Mouse (Mus musculus) heart, adult 2 months (tissue): ENCODE results near the gene Ano9. TPM values are rescaled to one million over a fixed set of nuclear protein-coding genes. Genes with fewer than 3 reads are reported as not detected.

Experiments
- DNase-seq, 2 experiments: peaks; one replicate each; pipeline ENCODE4 v3.0.0; 2021
- H3K27ac ChIP-seq: fragments of 200-600 bp; 2 replicates; pipeline ENCODE4 v1.8.1; 2022
- H3K27me3 ChIP-seq: fragments of 200-500 bp; 2 replicates; pipeline ENCODE4 v1.6.1; 2012; ENCODE audit warnings: mild to moderate bottlenecking, low read length, inconsistent platforms, mixed read lengths; ENCODE audit not compliant: control insufficient read depth, insufficient read depth
- H3K36me3 ChIP-seq: fragments of 200-500 bp; 2 replicates; pipeline ENCODE4 v1.6.1; 2012; ENCODE audit warnings: low read length, inconsistent platforms; ENCODE audit not compliant: control insufficient read depth, insufficient read depth
- H3K4me1 ChIP-seq: fragments of 200-500 bp; 2 replicates; pipeline ENCODE4 v1.6.1; 2011; ENCODE audit warnings: low read length; ENCODE audit not compliant: control insufficient read depth, insufficient read depth
- H3K4me3 ChIP-seq: fragments of 200-600 bp; 2 replicates; pipeline ENCODE4 v1.8.1; 2022
- H3K79me2 ChIP-seq: fragments of 200-500 bp; replicated peaks from 2 replicates; pipeline ENCODE4 v1.6.1; 2012; ENCODE audit warnings: mild to moderate bottlenecking, inconsistent platforms, low read length, moderate library complexity, mixed read lengths; ENCODE audit not compliant: control insufficient read depth, insufficient read depth
- H3K9ac ChIP-seq: fragments of 200-500 bp; 2 replicates; pipeline ENCODE4 v1.6.1; 2012; ENCODE audit warnings: low read depth, mild to moderate bottlenecking, control low read depth, inconsistent platforms, low read length, mixed read lengths
- CTCF ChIP-seq: fragments of 200-600 bp; IDR thresholded peaks from 2 replicates; pipeline ENCODE4 v1.8.1; 2022; ENCODE audit warnings: antibody characterized with exemption, mild to moderate bottlenecking, moderate library complexity
- EP300 ChIP-seq: fragments of 200-500 bp; IDR thresholded peaks from 2 replicates; pipeline ENCODE4 v1.6.1; 2011; ENCODE audit warnings: low read depth, low read length, control low read depth; ENCODE audit not compliant: insufficient read depth
- POLR2A ChIP-seq: fragments of 200-500 bp; IDR thresholded peaks from 2 replicates; pipeline ENCODE4 v1.6.1; 2011; ENCODE audit warnings: mild to moderate bottlenecking, low read depth, low read length, control low read depth; ENCODE audit not compliant: insufficient read depth
- WGBS: fragments of 180-500 bp; shearing (Covaris S2); methylation state at CpG from one replicate; pipeline ENCODE4 v1.1.7; 2018; 5-methylcytosine and 5-hydroxymethylcytosine counted together
- intact Hi-C: fragments of 180-260 bp; cut with DNase I; formaldehyde crosslinking; loops from one replicate; pipeline ENCODE4 v1.15.1; 2025
- polyA plus RNA-seq: library from polyadenylated mRNA; depleted of rRNA; stranded (reverse); fragments of >200 nt; gene quantifications from 2 replicates; pipeline ENCODE4 v1.2.3, GENCODE M21; 2012
- total RNA-seq, 2 experiments: library from RNA; stranded (reverse); gene quantifications; 2 replicates each; pipeline ENCODE4 v1.2.3; 2021

Gene Ano9
- total and polyA plus RNA-seq, 3 experiments, result 0.39 to 0.53 TPM; not detected in 1

DNA sequence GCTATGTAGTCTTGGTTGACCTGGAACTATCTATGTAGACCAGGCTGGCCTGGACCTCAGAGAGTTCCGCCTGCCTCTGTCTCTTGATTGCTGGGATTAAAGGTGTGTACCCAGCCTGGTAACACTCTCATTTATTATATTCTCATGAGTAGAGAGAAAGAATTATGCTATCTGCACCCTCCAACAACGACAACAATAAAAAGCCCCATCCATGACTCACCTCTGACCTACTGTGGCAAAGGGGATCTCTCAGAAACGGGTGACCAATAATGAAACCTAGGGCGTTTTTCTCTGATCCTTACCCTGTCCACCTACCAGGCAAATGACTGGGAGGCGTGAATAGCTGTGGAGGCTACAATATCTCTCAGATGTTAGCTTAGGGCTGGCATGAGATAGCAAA, 20.4 kb downstream of the Ano9 start:
- WGBS, result 82% methylated on average over 5 of the region's 5 CpGs
- intact Hi-C loops, result no loop called here
- Histone ChIP-seq H3K36me3 (no peaks in the 10 kb centered on the region), H3K27me3 (no peaks in the 10 kb centered on the region), H3K4me3 (no peak overlapping the region), H3K79me2 (no peaks in the 10 kb centered on the region), H3K27ac (peak overlapping the region; percentile 55), H3K4me1 (peaks cover 10% of the 10 kb centered on the region), H3K9ac (no peak overlapping the region)
- no peak for DNase-seq
- TF ChIP-seq POLR2A, result no peak
- no peak for TF ChIP-seq CTCF
- no peak for TF ChIP-seq EP300

GRCm38 (mm10) chr7:141096649-141097056, 21.0 kb downstream of the Ano9 start:
- Histone ChIP-seq H3K4me1 (peaks cover 10% of the 10 kb centered on the region), H3K4me3 (peak overlapping the region; percentile 42), H3K27ac (peak overlapping the region; percentile 69), H3K79me2 (no peaks in the 10 kb centered on the region), H3K36me3 (no peaks in the 10 kb centered on the region), H3K27me3 (no peaks in the 10 kb centered on the region), H3K9ac (peak overlapping the region; percentile 70)
- 33% methylated on average over 6 of the region's 6 CpGs for WGBS
- TF ChIP-seq POLR2A (peak; percentile 79), EP300 (peak; percentile 45; the same call in 1 of the 2 replicates), CTCF (peak; percentile 54)
- intact Hi-C loops, result loop anchor here (1.0 kb wide), 1 partner anchor 26 kb away; the partner anchor contains the start of gene Ptdss2
- peak; percentile 81 to 89 for DNase-seq

DNA sequence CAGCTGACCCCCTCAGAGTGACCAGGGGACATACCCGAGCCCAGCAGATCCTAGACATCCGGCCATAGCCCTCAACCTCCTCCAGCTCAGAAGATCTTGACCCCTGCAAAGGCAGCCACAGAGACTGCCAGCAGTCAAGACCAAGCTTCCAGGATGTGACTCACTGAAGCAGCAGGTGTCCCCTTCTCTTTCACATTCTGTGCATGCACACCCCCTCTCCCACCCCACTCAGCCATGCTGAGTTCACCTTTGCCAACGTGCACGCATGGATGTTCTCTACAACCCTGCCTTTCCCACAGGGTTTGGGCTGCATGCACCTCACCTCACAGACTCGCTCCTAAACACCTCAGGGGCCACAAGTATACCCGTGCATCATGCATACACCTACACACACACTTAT, 21.6 kb downstream of the Ano9 start:
- intact Hi-C loops, result loop anchor here (1.0 kb wide), 1 partner anchor 26 kb away; the partner anchor contains the start of gene Ptdss2
- no peaks in the 10 kb centered on the region for H3K27me3 ChIP-seq
- peak overlapping the region; percentile 70 for H3K9ac ChIP-seq
- H3K79me2 ChIP-seq, result no peaks in the 10 kb centered on the region
- H3K36me3 ChIP-seq, result no peaks in the 10 kb centered on the region
- 61% methylated on average over 6 of the region's 6 CpGs for WGBS
- peak overlapping the region; percentile 62 for H3K27ac ChIP-seq
- H3K4me1 ChIP-seq, result peaks cover 10% of the 10 kb centered on the region
- no peak for DNase-seq
- H3K4me3 ChIP-seq, result peak overlapping the region; percentile 36
- TF ChIP-seq CTCF (no peak), EP300 (no peak), POLR2A (no peak)

DNA sequence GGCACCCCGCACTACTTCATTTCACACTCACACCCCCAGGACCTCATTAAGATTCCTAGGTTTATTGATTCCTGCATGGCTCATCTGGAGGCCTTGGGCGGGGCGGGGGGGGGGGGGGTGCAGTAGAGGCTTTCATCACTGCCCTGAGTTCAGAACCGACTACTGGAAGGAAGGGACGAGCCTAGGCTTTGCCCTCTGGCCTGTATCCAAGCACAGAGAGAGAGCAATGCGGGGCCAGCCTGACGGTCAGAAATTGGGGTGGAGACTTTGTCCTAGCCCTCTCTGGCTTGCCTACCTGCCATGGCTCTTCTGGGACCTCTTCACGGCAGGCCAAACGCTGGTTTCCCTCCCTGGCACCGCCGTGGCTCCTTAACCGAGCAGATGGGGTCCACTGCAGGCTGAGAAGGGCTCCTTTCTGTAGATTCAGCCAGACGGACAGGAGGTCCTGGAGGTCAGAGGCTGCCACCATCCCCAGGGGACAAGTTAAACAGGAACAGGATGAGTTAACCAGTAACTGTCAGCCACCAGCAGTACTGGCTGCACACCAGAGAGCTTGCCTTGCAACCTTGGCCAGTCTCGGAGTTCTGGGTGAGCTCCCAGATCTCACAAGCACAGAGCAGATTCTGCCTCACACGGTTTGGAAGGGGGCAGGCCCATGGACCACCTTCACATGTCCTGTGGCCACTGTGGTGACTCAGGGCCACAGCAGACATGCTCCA, 23.0 kb downstream of the Ano9 start:
- Histone ChIP-seq H3K79me2 (no peaks in the 10 kb centered on the region), H3K27me3 (no peaks in the 10 kb centered on the region), H3K27ac (no peak overlapping the region), H3K4me1 (peaks cover 10% of the 10 kb centered on the region), H3K9ac (no peak overlapping the region), H3K36me3 (no peaks in the 10 kb centered on the region), H3K4me3 (no peak overlapping the region)
- 56% methylated on average over 15 of the region's 15 CpGs for WGBS
- no peak for DNase-seq
- intact Hi-C loops, result no loop called here
- no peak for TF ChIP-seq POLR2A
- TF ChIP-seq CTCF, result no peak
- no peak for TF ChIP-seq EP300

- intact Hi-C loops, result no loop called here
- H3K4me1 ChIP-seq, result peaks cover 10% of the 10 kb centered on the region
- H3K9ac ChIP-seq, result no peak overlapping the region
- DNase-seq, result no peak
- no peak overlapping the region for H3K27ac ChIP-seq
- H3K27me3 ChIP-seq, result no peaks in the 10 kb centered on the region
- H3K79me2 ChIP-seq, result no peaks in the 10 kb centered on the region
- WGBS, result 92% methylated on average over 6 of the region's 6 CpGs
- H3K4me3 ChIP-seq, result no peak overlapping the region
- H3K36me3 ChIP-seq, result no peaks in the 10 kb centered on the region
- no peak for TF ChIP-seq EP300
- no peak for TF ChIP-seq CTCF
- no peak for TF ChIP-seq POLR2A
These were observed 23.7 kb downstream of the Ano9 start for GRCm38 (mm10) chr7:141093950-141094349.

DNA sequence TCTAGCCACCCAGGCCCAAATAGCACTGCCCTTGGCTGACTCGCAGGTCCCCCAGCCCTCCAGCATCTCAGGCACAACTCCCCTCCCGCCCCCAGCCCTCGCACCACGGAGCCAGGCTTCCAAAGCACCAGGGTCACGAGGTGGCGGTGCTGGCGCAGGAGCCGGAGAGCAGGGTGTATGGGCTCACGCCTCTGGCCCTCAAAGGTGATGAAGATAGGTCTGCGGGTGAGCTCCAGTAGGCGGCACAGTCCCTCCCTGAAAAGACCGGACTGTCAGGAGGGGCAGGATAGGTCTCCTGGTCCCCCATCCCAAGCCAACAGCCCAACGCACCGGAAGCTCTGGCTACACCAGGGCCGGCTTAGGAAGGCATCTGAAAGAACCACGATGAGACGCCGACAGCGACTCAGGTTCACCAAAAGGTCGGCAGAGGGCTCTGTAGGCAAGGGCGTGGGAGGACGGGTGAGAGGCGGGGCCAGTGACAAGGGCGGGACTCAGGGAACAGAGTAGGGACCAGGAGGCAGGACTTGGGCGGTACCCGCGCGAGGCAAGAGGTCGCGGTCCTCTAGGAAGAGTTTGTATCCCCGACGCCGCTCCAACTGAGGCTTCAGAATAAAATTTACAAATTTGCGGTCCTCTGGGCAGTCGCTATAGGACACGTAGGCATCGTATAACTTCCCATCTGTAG, 25.4 kb downstream of the Ano9 start:
- no peaks in the 10 kb centered on the region for H3K36me3 ChIP-seq
- peak overlapping the region; percentile 5; the same call in 1 of the 2 replicates for H3K4me3 ChIP-seq
- peak overlapping the region; percentile 17; the same call in 1 of the 2 replicates for H3K27ac ChIP-seq
- WGBS, result 18% methylated on average over 37 of the region's 37 CpGs
- 0 out of 2 replicates have a peak, but pooled peaks have one; percentile 26 for TF ChIP-seq POLR2A
- peak; percentile 79 for TF ChIP-seq CTCF
- peak; percentile 58; the same call in 1 of the 2 replicates for TF ChIP-seq EP300
- H3K27me3 ChIP-seq, result peaks cover 4% of the 10 kb centered on the region
- intact Hi-C loops, result loop anchor here (1.0 kb wide), 1 partner anchor 84 kb away; no protein-coding TSS in a partner anchor
- no peak overlapping the region for H3K9ac ChIP-seq
- peaks cover 10% of the 10 kb centered on the region for H3K4me1 ChIP-seq
- peak; percentile 87 to 89 for DNase-seq
- no peaks in the 10 kb centered on the region for H3K79me2 ChIP-seq
